Mouse (Mus musculus): ENCODE results near the gene Vmn1r234.
"Not testable (repeated sequence)": the region's sequence is repeated elsewhere in the genome, so short reads cannot be mapped to it uniquely, and the experiment has no call there.

Vmn1r234 gene

GRCm38 (mm10) chr17:21225787-21226186 lies at the start of gene Vmn1r234:
Gene Vmn1r234 (plus strand): TSS chr17:21226087.
- no peak for DNase-seq (ENCODE audit: low spot score in 2 of 2)

- not testable (repeated sequence) for DNase-seq (ENCODE audit: low spot score in 2 of 2)
Measured at GRCm38 (mm10) chr17:21211081-21211480, 14.8 kb upstream of the Vmn1r234 start.

GRCm38 (mm10) chr17:21231654-21232053 lies 5.8 kb downstream of the Vmn1r234 start:
- DNase-seq (ENCODE audit: low spot score in 2 of 2) = peak; percentile 37 to 59

- no peak for DNase-seq (ENCODE audit: low spot score in 2 of 2)
Measured at GRCm38 (mm10) chr17:21256111-21256510, 30.2 kb downstream of the Vmn1r234 start, which contains the start of gene Vmn1r235. Gene Vmn1r235 (plus strand): TSS chr17:21256411.

GRCm38 (mm10) chr17:21272103-21272502 lies 46.2 kb downstream of the Vmn1r234 start:
- peak; percentile 14 to 83 for DNase-seq (ENCODE audit: low spot score in 2 of 2)

- no peak for DNase-seq (ENCODE audit: low spot score in 2 of 2)
Measured at GRCm38 (mm10) chr17:21282642-21283041, 56.8 kb downstream of the Vmn1r234 start, which contains the start of gene Vmn1r236. Gene Vmn1r236 (plus strand): TSS chr17:21282942.

- DNase-seq (ENCODE audit: low spot score in 2 of 2) = no peak
Measured at GRCm38 (mm10) chr17:21284395-21284794, 58.5 kb downstream of the Vmn1r234 start.
